Mouse (Mus musculus): ENCODE measurements at regions not wholly inside any gene's neighbourhood (a gene's known extent, or its start where the extent isn't known, plus 50 kb on each side); places are given as distances from the start of the nearest gene placed in this dataset.
"Not testable (repeated sequence)": the region's sequence is repeated elsewhere in the genome, so short reads cannot be mapped to it uniquely, and the experiment has no call there.

DNA sequence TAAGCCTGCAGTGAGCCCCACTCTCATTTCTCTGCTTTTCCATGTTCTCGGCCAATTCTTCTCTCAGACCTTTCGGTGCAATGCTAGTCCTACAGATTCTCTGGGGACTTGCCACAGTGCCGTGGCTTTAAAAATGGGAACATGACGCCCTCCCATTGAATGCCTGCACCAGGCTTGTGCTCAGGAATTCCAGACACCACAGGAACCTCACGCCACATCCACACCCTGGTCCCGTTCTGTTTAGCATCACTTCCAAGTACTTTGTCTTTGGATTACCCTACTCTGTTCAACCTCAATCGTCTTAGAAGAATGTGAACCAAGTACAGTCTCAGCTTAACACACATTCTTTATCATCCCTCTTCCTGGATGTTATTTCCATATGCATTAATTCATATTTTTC is 66.5 kb downstream of the Nabp1 start:
- ChIA-PET CTCF (interaction anchor here in 1 of 4 experiments (0.6 kb wide), 2 partner anchors 65 to 187 kb away, joined by 3 to 6 read pairs; no protein-coding TSS in a partner anchor), POLR2A (no interaction called here)

DNA sequence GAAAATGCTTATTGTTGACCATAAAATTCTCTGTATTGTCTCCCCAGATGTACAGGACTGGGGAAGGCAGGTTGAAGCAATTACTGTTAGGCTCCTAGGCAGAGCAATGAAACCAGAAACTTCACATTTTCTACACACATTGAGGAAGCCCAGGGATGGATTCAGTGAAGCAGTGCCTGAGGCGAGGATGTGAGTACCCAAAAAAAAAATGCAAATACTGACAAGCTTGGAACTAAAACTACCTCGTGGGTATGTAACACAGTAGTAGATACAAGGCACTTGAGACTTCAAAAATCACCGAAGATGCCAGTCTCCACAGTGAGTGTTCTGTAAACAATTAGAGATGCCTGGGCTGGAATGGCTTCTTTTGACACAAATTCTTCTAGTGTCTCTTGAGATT is 74.6 kb downstream of the Nabp1 start:
- ChIA-PET POLR2A (no interaction called here), CTCF (no interaction called here)

DNA sequence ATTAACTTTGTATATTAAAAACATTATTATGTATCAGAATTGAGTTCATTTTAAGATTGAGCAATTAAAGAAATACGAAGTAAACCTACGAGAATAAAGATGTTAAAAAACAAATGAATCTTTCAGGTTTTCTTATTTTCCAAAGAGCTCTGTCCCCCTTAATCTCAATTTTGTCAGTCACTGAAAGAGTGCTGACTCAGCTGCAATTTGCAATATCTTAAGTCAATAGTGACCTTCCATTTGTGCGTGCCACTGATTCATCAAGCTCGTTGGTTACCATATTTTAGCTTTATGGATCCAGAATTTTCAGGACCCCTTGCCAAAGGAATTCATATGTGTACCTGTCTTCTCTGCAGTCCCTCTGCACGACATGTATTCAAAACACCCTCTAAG is 75.7 kb downstream of the Nabp1 start:
- ChIA-PET POLR2A (no interaction called here), CTCF (no interaction called here)

DNA sequence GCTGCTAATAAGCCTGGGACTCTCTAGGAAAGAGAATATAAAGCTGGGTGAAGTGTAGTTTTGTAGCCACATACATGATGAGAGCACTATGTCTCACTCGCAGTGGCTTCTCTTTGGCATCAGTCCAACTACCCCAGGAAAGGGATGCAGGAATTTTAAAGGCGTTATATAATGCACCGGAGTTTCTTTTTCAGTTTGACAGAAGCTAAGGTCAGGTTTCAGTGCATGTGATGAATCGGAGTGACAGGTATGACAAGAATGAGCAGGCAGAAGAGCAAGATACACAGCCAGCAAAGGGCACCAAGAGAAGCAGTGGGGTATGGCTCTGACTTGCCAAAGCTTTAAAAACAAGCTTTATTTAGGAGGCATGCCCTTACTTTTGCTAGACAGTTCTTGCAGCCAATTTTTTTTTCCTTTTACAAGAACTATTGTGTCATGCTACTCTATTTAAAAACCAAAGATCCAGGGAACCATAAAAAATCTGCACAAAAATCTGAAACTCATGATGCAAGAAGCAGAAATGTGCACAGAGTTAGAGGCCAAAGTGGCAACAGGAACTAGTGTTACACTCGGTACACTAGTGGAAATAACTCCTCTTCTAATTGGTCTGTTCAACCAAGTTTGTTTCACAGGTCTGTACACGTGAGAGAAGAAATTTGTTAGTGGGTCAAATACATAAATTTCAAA is 76.2 kb downstream of the Nabp1 start:
- POLR2A ChIA-PET, result interaction anchor here in 1 of 4 experiments (1.1 to 1.2 kb wide), 2 partner anchors 18 to 221 kb away, joined by 3 to 6 read pairs; no protein-coding TSS in a partner anchor

DNA sequence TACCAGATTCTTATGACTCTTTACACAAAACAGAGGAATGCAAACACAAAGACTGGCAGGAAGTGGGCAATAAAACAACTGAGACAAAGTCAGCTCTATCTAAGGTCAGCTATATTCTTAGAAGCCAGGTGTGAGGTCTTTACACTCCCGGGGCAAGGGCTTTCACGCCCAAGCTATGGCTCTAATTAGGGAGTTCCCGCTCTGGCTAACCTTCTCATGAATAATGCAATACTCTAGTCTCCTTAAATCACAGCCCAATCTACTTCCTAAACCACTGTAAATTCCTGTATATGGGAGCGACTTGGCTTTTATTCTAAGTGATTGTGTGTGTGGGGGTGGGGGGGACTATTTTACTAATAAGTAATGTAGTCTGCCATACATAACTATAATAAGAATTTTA is 77.7 kb downstream of the Nabp1 start:
- POLR2A ChIA-PET, result interaction anchor here in 3 of 4 experiments (0.6 to 1.2 kb wide), 3 partner anchors 78 to 680 kb away, joined by 4 to 6 read pairs (median 4); partner anchors contain the start of gene Nabp1 (in 1 of the 3)

More for the DNA sequence above, 76.2 kb downstream of the Nabp1 start:
- CTCF ChIA-PET, result no interaction called here

DNA sequence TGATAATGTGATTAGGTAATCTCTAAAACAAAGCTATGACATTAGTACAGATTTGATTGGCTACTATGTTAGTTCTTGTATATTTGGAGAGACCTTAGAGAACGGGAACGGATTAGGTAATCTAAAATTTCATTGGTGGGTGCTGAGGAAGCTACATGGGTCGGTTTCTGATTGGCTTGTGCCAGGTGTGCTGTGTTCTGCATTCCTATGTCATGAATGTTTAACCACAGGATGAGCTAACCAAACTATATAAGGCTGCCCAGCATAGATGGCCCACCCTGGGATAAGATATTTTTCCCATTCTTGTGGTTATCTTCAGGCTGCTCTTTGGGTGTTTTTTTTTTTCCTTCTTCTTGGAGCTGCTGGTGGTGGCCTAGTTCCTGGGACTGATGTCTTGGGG is 91.4 kb downstream of the Nabp1 start:
- POLR2A ChIA-PET, result interaction anchor here in 1 of 4 experiments (0.5 kb wide), 1 partner anchor 1036 kb away, joined by 3 read pairs; no protein-coding TSS in a partner anchor
- CTCF ChIA-PET, result no interaction called here

More for the DNA sequence above, 77.7 kb downstream of the Nabp1 start:
- CTCF ChIA-PET, result not testable (repeated sequence)

DNA sequence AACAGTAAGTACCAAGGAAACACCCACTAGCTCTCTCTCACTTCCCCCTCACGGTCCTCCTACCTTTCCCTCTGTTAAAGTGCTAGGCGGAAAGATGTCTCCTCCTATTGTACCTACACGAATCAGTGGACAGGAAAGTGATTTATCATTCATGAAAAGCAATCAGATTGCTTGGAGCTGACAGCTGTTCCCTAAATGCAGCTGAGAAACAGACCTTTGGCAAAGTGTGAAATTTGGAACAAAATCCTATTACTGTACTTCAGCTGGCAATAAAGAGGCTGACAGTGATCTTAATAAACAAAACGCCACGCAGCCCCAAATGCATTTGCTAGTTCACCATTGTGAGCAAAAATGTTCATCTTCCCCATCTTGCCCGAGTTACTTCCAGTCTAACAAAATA is 94.2 kb downstream of the Nabp1 start:
- ChIA-PET CTCF (no interaction called here), POLR2A (no interaction called here)

DNA sequence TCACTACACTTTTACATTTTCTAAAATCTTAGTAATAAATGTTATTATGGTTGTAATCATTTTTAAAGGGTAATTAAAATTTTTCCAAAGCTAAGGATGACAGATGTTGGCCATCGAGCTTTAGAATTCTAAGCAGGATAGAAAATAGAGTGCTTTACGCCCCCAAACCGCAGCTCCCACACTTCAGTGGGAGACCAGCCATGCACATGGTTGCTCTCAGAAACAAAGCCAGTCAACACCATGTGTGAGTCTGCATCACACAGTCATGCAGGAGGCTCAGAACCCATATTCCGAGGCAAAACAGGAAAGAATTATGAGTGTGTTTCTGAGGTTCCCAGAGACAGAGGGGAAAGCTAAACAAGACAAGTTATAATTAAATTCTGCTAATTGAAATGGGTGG is 91.3 kb downstream of the Cavin2 start:
- POLR2A ChIA-PET, result no interaction called here
- CTCF ChIA-PET, result interaction anchor here in 1 of 4 experiments (0.5 kb wide), 1 partner anchor 141 kb away, joined by 3 read pairs; no protein-coding TSS in a partner anchor

DNA sequence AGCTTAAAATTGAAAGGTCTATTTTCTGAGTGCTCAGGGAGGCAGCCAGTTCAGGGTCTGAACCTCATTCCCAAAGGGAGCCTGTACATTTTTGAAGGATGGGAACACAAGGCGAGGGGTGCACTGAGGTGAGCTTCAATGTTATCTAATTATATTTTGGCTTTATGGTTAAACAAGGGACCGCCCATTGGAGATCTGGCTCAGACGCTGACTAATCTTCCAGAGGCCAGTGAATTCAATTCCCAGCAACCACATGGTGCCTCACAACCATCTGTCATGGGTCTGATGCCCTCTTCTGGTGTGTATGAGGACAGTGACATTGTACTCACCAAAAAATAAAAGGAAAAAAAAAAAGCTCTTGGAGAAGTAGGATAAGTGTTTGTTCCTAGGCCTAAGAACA is 78.7 kb downstream of the Cavin2 start:
- POLR2A ChIA-PET, result interaction anchor here in 2 of 4 experiments (0.6 to 1.3 kb wide), 4 partner anchors 11 to 228 kb away, joined by 3 to 4 read pairs (median 4); partner anchors contain the start of gene Nabp1 (in 1 of the 2)

DNA sequence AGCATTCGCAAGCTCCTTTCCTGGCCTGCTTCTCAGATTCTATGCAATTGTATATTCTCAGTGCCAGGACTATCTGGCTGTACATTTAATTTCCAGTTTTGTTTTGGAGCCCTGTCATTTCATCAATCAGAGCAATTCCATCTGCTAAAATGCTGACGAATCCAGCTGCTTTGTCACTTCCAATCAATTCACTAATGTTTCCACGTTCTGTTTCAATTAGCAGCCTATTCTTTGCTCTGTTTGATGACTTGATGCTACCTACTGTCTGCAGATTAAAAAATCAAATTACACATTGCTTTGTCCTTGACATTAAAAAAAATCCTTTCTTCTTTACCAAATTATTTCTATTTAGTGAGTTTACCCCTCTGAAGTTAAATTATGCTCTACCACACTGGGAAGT is 71.2 kb downstream of the Cavin2 start:
- CTCF ChIA-PET, result interaction anchor here in 1 of 4 experiments (0.6 kb wide), 1 partner anchor 99 kb away, joined by 3 read pairs; no protein-coding TSS in a partner anchor
- POLR2A ChIA-PET, result no interaction called here

More for the DNA sequence above, 78.7 kb downstream of the Cavin2 start:
- CTCF ChIA-PET, result interaction anchor here in 2 of 4 experiments (0.5 to 0.6 kb wide), 2 partner anchors 405 to 1443 kb away, joined by 3 read pairs; no protein-coding TSS in a partner anchor
